Comparison of ENCODE assay signal across 33 mouse cellular contexts in genomic region chr2:114727197-114727596, GRCm38 (mm10).
"Had no signal": no experiment of that assay in that cellular context is flagged by ENCODE, and none has a peak within 500 bp of the region (broad histone marks: within the 10 kb centered on the region; RNA-seq: fewer than 3 reads in every experiment).

No protein-coding gene starts in this region.

- H3K9ac ChIP-seq: heart, embryonic 13.5 days; heart, embryonic 15.5 days; hindbrain, embryonic 12.5 days; hindbrain, embryonic 13.5 days; hindbrain, embryonic 14.5 days; hindbrain, embryonic 15.5 days; intestine, embryonic 15.5 days; kidney, embryonic 15.5 days had no signal

- H3K27me3 ChIP-seq: heart, embryonic 13.5 days; heart, embryonic 15.5 days; hindbrain, embryonic 12.5 days; hindbrain, embryonic 13.5 days; hindbrain, embryonic 15.5 days; intestine, embryonic 15.5 days; kidney, embryonic 15.5 days had no signal

- H3K36me3 ChIP-seq: heart, embryonic 13.5 days; heart, embryonic 15.5 days; hindbrain, embryonic 10.5 days; hindbrain, embryonic 12.5 days; hindbrain, embryonic 13.5 days; hindbrain, embryonic 15.5 days; intestine, embryonic 15.5 days; kidney, embryonic 15.5 days had no signal

- H3K4me2 ChIP-seq: heart, embryonic 13.5 days; heart, embryonic 15.5 days; hindbrain, embryonic 12.5 days; hindbrain, embryonic 13.5 days; hindbrain, embryonic 14.5 days; hindbrain, embryonic 15.5 days; intestine, embryonic 15.5 days; kidney, embryonic 15.5 days had no signal

- ATAC-seq: hindbrain, embryonic 16.5 days; hindbrain, postnatal 0 days; inflammation-experienced regulatory T-cells, adult 6 months; intestine, embryonic 15.5 days; intestine, embryonic 16.5 days; intestine, postnatal 0 days had no signal

- H3K9me3 ChIP-seq: heart, embryonic 13.5 days; heart, embryonic 15.5 days; hindbrain, embryonic 10.5 days; hindbrain, embryonic 12.5 days; hindbrain, embryonic 13.5 days; hindbrain, embryonic 15.5 days; intestine, embryonic 15.5 days; kidney, embryonic 15.5 days had no signal

- H3K27ac ChIP-seq: heart, embryonic 13.5 days; heart, embryonic 15.5 days; hindbrain, embryonic 10.5 days; hindbrain, embryonic 12.5 days; hindbrain, embryonic 13.5 days; hindbrain, embryonic 14.5 days; hindbrain, embryonic 15.5 days; hindbrain, postnatal 0 days; intestine, embryonic 15.5 days; kidney, embryonic 15.5 days; kidney, postnatal 0 days; layer of hippocampus, adult 2 months; left cerebral cortex, adult 2 months had no signal

- H3K4me3 ChIP-seq: heart, embryonic 13.5 days; heart, embryonic 15.5 days; hindbrain, embryonic 10.5 days; hindbrain, embryonic 12.5 days; hindbrain, embryonic 13.5 days; hindbrain, embryonic 15.5 days; intestine, embryonic 15.5 days; kidney, embryonic 15.5 days; layer of hippocampus, adult 2 months; left cerebral cortex, adult 2 months had no signal

- DNase-seq: heart, postnatal 10 days; heart, postnatal 14 days; heart, postnatal 36 days; heart, postnatal 4 days; kidney, adult 11 months; kidney, adult 18-20 months; kidney, adult 2 months; kidney, adult 8-10 months; kidney, adult 9 months; kidney, postnatal 10 days; kidney, postnatal 14 days; kidney, postnatal 25 days; kidney, postnatal 36 days; kidney, postnatal 4 days; layer of hippocampus, adult 9-11 months; layer of hippocampus, postnatal 36 days had no signal

- H3K4me1 ChIP-seq: heart, embryonic 15.5 days; hindbrain, embryonic 10.5 days; hindbrain, embryonic 12.5 days; hindbrain, embryonic 13.5 days; hindbrain, embryonic 15.5 days; intestine, embryonic 15.5 days; kidney, embryonic 15.5 days had no signal
